Mouse (Mus musculus) lung, postnatal 0 days (tissue): ENCODE data around the gene Phf7. TPM values are rescaled to one million over a fixed set of nuclear protein-coding genes. Genes with fewer than 3 reads are reported as not detected.
A peak's percentile ranks its signal among the peaks of the same experiment; 100 is the strongest.

Source experiments
- ATAC-seq: fragments of 200-750 bp; cut with Nextera tagmentation; 2 replicates; pipeline ENCODE4 v1.8.0; 2017; ENCODE audit warnings: moderate library complexity
- DNase-seq: peaks from one replicate; pipeline ENCODE4 v3.0.0-alpha.2; 2016; ENCODE audit warnings: low spot score
- H3K27ac ChIP-seq: fragments of 300-500 bp; sonication (generic); 2 replicates; pipeline ENCODE4 v1.5.1; 2014; ENCODE audit warnings: antibody characterized with exemption, mild to moderate bottlenecking, low read length, mixed read lengths
- H3K27me3 ChIP-seq: fragments of 300-500 bp; sonication (generic); replicated peaks from 2 replicates; pipeline ENCODE4 v1.6.1; 2014; ENCODE audit warnings: low read length, mixed read lengths; ENCODE audit not compliant: insufficient read depth
- H3K36me3 ChIP-seq: fragments of 300-500 bp; sonication (generic); 2 replicates; pipeline ENCODE4 v1.6.1; 2014; ENCODE audit warnings: low read length, mixed read lengths; ENCODE audit not compliant: insufficient read depth
- H3K4me1 ChIP-seq: fragments of 300-500 bp; sonication (generic); 2 replicates; pipeline ENCODE4 v1.6.1; 2014; ENCODE audit warnings: antibody characterized with exemption, low read depth, low read length, mixed read lengths; ENCODE audit not compliant: insufficient read depth
- H3K4me2 ChIP-seq: fragments of 300-500 bp; sonication (generic); replicated peaks from 2 replicates; pipeline ENCODE4 v1.6.1; 2014; ENCODE audit warnings: low read depth, mild to moderate bottlenecking, low read length, moderate library complexity, mixed read lengths
- H3K4me3 ChIP-seq: fragments of 300-500 bp; sonication (generic); 2 replicates; pipeline ENCODE4 v1.5.1; 2014; ENCODE audit warnings: low read depth, low read length
- H3K9ac ChIP-seq: fragments of 300-500 bp; sonication (generic); replicated peaks from 2 replicates; pipeline ENCODE4 v1.6.1; 2014; ENCODE audit warnings: low read depth, mild to moderate bottlenecking
- H3K9me3 ChIP-seq: fragments of 300-500 bp; sonication (generic); 2 replicates; pipeline ENCODE4 v1.6.1; 2016; ENCODE audit warnings: low read length, mixed read lengths
- CTCF ChIP-seq: IDR thresholded peaks from 2 replicates; pipeline ENCODE4 v1.5.1; 2016; ENCODE audit warnings: antibody characterized with exemption, mild to moderate bottlenecking
- EP300 ChIP-seq: IDR thresholded peaks from 2 replicates; pipeline ENCODE4 v1.6.1; 2016; ENCODE audit warnings: antibody characterized with exemption, mild to moderate bottlenecking, control low read depth
- WGBS: fragments of 180-500 bp; shearing (Covaris S2); extraction: QIAGEN DNeasy Blood & Tissue Kit; methylation state at CpG from one replicate; pipeline ENCODE4 v1.1.7; 2014; 5-methylcytosine and 5-hydroxymethylcytosine counted together
- polyA plus RNA-seq: library from polyadenylated mRNA; unstranded; fragments of >200 nt; fragmentation: Nextera tagmentation; extraction: Ambion mirVana; gene quantifications from 2 replicates; pipeline ENCODE4 v1.2.1, GENCODE M21; 2015

The Phf7 gene
- polyA plus RNA-seq, 1 experiment from 2014 or later = 18.8 TPM

DNA sequence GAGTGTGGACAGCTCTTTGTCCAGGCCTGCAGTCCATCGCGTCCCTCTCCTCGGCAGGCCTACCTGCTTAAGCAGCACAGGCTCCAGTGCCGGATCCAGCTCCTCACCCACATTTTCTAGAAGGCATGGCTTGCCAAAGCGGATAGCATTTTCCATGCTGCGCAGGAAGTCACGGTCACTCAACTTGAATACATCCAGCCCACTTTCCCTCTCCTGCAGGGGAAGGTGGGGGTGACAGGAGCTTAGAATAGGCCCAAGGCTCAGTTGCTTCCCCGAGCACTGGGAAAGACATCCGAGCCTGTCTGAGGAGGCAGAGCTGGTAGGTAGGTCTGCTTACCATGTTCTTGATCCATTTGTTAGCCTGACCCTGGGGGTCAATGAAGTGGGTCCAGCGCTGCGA, 16.5 kb upstream of the Phf7 start:
- H3K4me2 ChIP-seq = no peak overlapping the region
- no peaks in the 10 kb centered on the region for H3K27me3 ChIP-seq
- DNase-seq = no peak
- WGBS = 76% methylated on average over 11 of the region's 11 CpGs
- H3K4me1 ChIP-seq = no peaks in the 10 kb centered on the region
- H3K9me3 ChIP-seq = no peaks in the 10 kb centered on the region
- TF ChIP-seq CTCF (no peak), EP300 (no peak)
- no peak for ATAC-seq
- H3K27ac ChIP-seq = no peak overlapping the region
- no peak overlapping the region for H3K4me3 ChIP-seq
- H3K9ac ChIP-seq = no peak overlapping the region
- H3K36me3 ChIP-seq = no peaks in the 10 kb centered on the region

- no peak overlapping the region for H3K4me3 ChIP-seq
- 97% methylated on average over 9 of the region's 9 CpGs for WGBS
- H3K9me3 ChIP-seq = no peaks in the 10 kb centered on the region
- H3K4me1 ChIP-seq = no peaks in the 10 kb centered on the region
- H3K27ac ChIP-seq = no peak overlapping the region
- no peak overlapping the region for H3K9ac ChIP-seq
- H3K36me3 ChIP-seq = peaks cover 33% of the 10 kb centered on the region
- DNase-seq (no peak), ATAC-seq (no peak)
- H3K27me3 ChIP-seq = no peaks in the 10 kb centered on the region
- no peak overlapping the region for H3K4me2 ChIP-seq
- TF ChIP-seq CTCF (no peak), EP300 (no peak)
These were observed 9.8 kb upstream of the Phf7 start for GRCm38 (mm10) chr14:31260932-31261331.

GRCm38 (mm10) chr14:31260374-31260773, 9.3 kb upstream of the Phf7 start:
- Histone ChIP-seq H3K4me2 (no peak overlapping the region), H3K9me3 (no peaks in the 10 kb centered on the region), H3K4me3 (no peak overlapping the region), H3K4me1 (no peaks in the 10 kb centered on the region), H3K36me3 (peaks cover 38% of the 10 kb centered on the region), H3K9ac (no peak overlapping the region), H3K27ac (no peak overlapping the region), H3K27me3 (no peaks in the 10 kb centered on the region)
- WGBS = 91% methylated on average over 4 of the region's 4 CpGs
- ATAC-seq = no peak
- no peak for TF ChIP-seq CTCF
- no peak for TF ChIP-seq EP300
- no peak for DNase-seq

DNA sequence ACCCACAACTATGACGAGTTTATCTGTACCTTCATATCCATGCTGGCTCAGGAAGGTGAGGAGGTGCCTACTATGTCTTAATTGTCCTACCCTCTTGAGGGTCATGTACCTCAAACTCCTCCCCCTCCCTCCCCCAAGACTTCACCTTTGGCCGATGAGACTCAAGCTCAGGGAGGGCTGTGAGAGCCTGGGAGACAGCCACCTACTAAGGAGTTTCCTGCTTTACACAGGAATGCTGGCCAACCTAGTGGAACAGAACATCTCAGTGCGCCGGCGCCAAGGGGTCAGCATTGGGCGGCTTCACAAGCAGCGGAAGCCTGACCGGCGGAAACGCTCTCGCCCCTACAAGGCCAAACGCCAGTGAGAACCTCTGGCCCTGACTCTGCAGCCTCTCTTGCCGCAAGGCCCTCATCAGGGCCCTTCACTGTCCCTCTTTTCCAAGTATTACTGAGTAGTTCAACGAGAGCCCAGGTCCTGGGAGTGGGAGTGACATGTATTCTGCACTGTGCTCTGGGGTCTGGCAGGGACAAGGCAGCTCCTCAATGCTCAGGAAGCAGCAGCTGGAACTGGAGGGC, 7.4 kb upstream of the Phf7 start:
- no peak overlapping the region for H3K4me3 ChIP-seq
- 88% methylated on average over 14 of the region's 14 CpGs for WGBS
- H3K9me3 ChIP-seq = no peaks in the 10 kb centered on the region
- no peaks in the 10 kb centered on the region for H3K27me3 ChIP-seq
- H3K27ac ChIP-seq = no peak overlapping the region
- H3K4me1 ChIP-seq = no peaks in the 10 kb centered on the region
- TF ChIP-seq EP300 (no peak), CTCF (no peak)
- ATAC-seq (no peak), DNase-seq (no peak)
- peaks cover 52% of the 10 kb centered on the region for H3K36me3 ChIP-seq
- H3K4me2 ChIP-seq = no peak overlapping the region
- no peak overlapping the region for H3K9ac ChIP-seq

- H3K27ac ChIP-seq = no peak overlapping the region
These were observed 974 bp upstream of the Phf7 start for GRCm38 (mm10) chr14:31252091-31252490.

GRCm38 (mm10) chr14:31251626-31252025, 509 bp upstream of the Phf7 start:
- Histone ChIP-seq H3K4me2 (peak overlapping the region; percentile 89), H3K27me3 (no peaks in the 10 kb centered on the region), H3K9ac (peak overlapping the region; percentile 98), H3K27ac (peak overlapping the region; percentile 96), H3K4me3 (peak overlapping the region; percentile 99), H3K9me3 (no peaks in the 10 kb centered on the region), H3K4me1 (0 out of 2 replicates have a peak, but pooled peaks cover 4% of the 10 kb centered on the region), H3K36me3 (peaks cover 27% of the 10 kb centered on the region)
- no peak for ATAC-seq
- TF ChIP-seq CTCF = no peak
- no peak for TF ChIP-seq EP300
- WGBS = 2% methylated on average over 18 of the region's 18 CpGs
- DNase-seq = peak; percentile 37

More at GRCm38 (mm10) chr14:31252091-31252490, 974 bp upstream of the Phf7 start:
- Histone ChIP-seq H3K4me3 (peak overlapping the region; percentile 99), H3K36me3 (peaks cover 28% of the 10 kb centered on the region), H3K27me3 (no peaks in the 10 kb centered on the region), H3K4me2 (peak overlapping the region; percentile 89), H3K9me3 (no peaks in the 10 kb centered on the region), H3K4me1 (0 out of 2 replicates have a peak, but pooled peaks cover 4% of the 10 kb centered on the region), H3K9ac (peak overlapping the region; percentile 98)
- DNase-seq (no peak), ATAC-seq (no peak)
- WGBS = 83% methylated on average over 5 of the region's 5 CpGs
- TF ChIP-seq EP300 (no peak), CTCF (no peak)
